Mouse (Mus musculus): Measurements from ENCODE around the gene Dvl1. TPM values are rescaled to one million over a fixed set of nuclear protein-coding genes. Genes with fewer than 3 reads are reported as not detected.

Gene Dvl1
- polyA plus RNA-seq, 1 experiment from 2014 or later = 17.8 TPM

- DNase-seq (peak; percentile 95), ATAC-seq (ENCODE audit: insufficient read depth) (peak; percentile 94)
- H3K36me3 ChIP-seq (ENCODE audit: insufficient read depth) = peaks cover 28% of the 10 kb centered on the region; the same call in 1 of the 2 replicates
- H3K9ac ChIP-seq = peak within 1 kb of the TSS; percentile 63
- 3% methylated on average over 16 of the region's 16 CpGs for WGBS
- no peaks in the 10 kb centered on the region for H3K9me3 ChIP-seq (ENCODE audit: low read depth, low read length)
- H3K4me1 ChIP-seq (ENCODE audit: insufficient read depth) = peaks cover 28% of the 10 kb centered on the region
- peak within 1 kb of the TSS; percentile 96 for H3K27ac ChIP-seq (ENCODE audit: low read depth)
- peak within 1 kb of the TSS; percentile 96 for H3K4me2 ChIP-seq
- H3K27me3 ChIP-seq (ENCODE audit: insufficient read depth, low read length) = 0 out of 2 replicates have a peak, but pooled peaks cover 3% of the 10 kb centered on the region
- H3K4me3 ChIP-seq (ENCODE audit: low read depth, low read length) = peak within 1 kb of the TSS; percentile 58
- TF ChIP-seq CTCF (IDR thresholded peaks at IDR 0.05; ENCODE audit: low read depth) = no peak
These were observed 7.7 kb upstream of the Dvl1 start, which contains the start of gene Mxra8 for GRCm38 (mm10) chr4:155839483-155839910. Gene Mxra8 (plus strand): TSS chr4:155839680.

DNA sequence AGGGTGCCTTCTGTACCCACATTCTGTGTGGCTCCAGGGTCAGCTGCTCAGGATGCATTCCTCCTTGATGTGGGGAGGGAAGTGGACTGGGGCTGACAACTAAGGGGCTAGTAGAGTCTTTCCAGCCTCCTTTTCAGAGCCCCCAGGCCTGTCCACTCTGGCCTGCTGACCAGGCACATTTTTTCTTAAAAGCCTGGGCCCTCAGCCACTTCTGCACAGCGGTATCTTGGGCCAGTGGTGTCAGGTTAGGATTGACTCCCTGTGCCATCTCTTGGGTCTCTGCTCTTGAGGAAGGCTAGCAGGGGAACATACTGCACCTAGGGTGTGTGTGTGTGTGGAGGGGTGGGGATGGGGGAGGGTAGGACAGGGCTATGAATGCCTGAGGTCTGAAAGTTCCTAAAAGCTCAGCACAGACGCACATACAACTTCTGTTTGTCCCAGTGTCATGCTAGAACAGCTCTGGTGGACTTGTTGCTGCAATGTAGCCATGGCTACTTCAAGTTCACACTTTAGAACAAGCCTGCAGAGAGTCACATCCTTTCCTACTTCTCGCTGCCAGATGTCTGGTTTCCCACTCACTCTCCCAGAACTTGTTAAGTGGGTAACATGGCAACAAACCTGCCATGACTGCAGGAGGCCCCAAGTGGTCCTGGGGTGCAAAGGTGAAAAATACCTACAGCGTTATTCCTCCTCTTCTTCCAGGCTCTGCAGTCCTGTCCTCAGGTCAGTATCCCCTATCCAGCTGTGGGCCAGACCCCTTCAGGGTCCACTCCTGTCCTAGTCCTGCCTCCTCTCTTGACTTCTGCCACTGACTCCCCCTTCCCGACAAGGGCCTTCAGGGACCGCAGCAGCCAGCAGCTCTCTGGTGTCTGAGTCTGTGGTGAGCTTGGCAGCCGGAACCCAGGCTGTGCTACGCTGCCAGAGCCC, 6.9 kb upstream of the Dvl1 start:
- no peaks in the 10 kb centered on the region for H3K9me3 ChIP-seq (ENCODE audit: low read depth, low read length)
- WGBS = 8% methylated on average over 8 of the region's 8 CpGs
- H3K27ac ChIP-seq (ENCODE audit: low read depth) = peak overlapping the region; percentile 96
- H3K36me3 ChIP-seq (ENCODE audit: insufficient read depth) = peaks cover 28% of the 10 kb centered on the region; the same call in 1 of the 2 replicates
- peak; percentile 2; the same call in 1 of the 2 replicates for ATAC-seq (ENCODE audit: insufficient read depth)
- H3K4me1 ChIP-seq (ENCODE audit: insufficient read depth) = peaks cover 28% of the 10 kb centered on the region
- H3K9ac ChIP-seq = peak overlapping the region; percentile 63
- no peak for TF ChIP-seq CTCF (IDR thresholded peaks at IDR 0.05; ENCODE audit: low read depth)
- peak overlapping the region; percentile 58 for H3K4me3 ChIP-seq (ENCODE audit: low read depth, low read length)
- H3K27me3 ChIP-seq (ENCODE audit: insufficient read depth, low read length) = 0 out of 2 replicates have a peak, but pooled peaks cover 3% of the 10 kb centered on the region
- H3K4me2 ChIP-seq = peak overlapping the region; percentile 96
- peak; percentile 33 for DNase-seq

DNA sequence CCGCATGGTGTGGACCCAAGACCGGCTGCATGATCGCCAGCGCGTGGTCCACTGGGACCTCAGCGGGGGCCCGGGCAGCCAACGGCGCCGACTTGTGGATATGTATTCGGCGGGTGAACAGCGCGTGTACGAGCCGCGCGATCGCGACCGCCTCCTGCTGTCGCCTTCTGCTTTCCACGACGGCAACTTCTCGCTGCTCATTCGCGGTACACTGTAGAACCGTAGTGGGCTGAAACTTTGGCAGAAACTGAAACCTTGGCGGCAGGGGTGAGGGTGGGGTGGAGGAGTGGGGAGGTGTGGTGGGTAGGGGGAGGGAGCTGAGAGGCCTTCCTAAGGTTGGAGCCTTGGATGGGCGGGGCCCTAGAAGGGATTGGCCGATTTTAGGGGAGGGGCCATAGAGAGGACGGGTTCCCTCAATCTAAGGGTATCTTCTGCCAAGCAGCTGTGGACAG, 6.2 kb upstream of the Dvl1 start:
- 0 out of 2 replicates have a peak, but pooled peaks cover 3% of the 10 kb centered on the region for H3K27me3 ChIP-seq (ENCODE audit: insufficient read depth, low read length)
- ATAC-seq (ENCODE audit: insufficient read depth) = peak; percentile 13
- peak; percentile 80 for DNase-seq
- peaks cover 32% of the 10 kb centered on the region; the same call in 1 of the 2 replicates for H3K36me3 ChIP-seq (ENCODE audit: insufficient read depth)
- peak overlapping the region; percentile 96; the same call in 1 of the 2 replicates for H3K27ac ChIP-seq (ENCODE audit: low read depth)
- H3K4me3 ChIP-seq (ENCODE audit: low read depth, low read length) = peak overlapping the region; percentile 58
- under 1% methylated on average over 32 of the region's 32 CpGs for WGBS
- peak overlapping the region; percentile 96 for H3K4me2 ChIP-seq
- no peaks in the 10 kb centered on the region for H3K9me3 ChIP-seq (ENCODE audit: low read depth, low read length)
- H3K9ac ChIP-seq = peak overlapping the region; percentile 63
- H3K4me1 ChIP-seq (ENCODE audit: insufficient read depth) = peaks cover 28% of the 10 kb centered on the region
- peak; percentile 59 for TF ChIP-seq CTCF (IDR thresholded peaks at IDR 0.05; ENCODE audit: low read depth)

- Histone ChIP-seq H3K4me3 (ENCODE audit: low read depth, low read length) (peak overlapping the region; percentile 58; the same call in 1 of the 2 replicates), H3K27me3 (ENCODE audit: insufficient read depth, low read length) (0 out of 2 replicates have a peak, but pooled peaks cover 3% of the 10 kb centered on the region), H3K36me3 (ENCODE audit: insufficient read depth) (peaks cover 32% of the 10 kb centered on the region; the same call in 1 of the 2 replicates), H3K9me3 (ENCODE audit: low read depth, low read length) (no peaks in the 10 kb centered on the region), H3K4me1 (ENCODE audit: insufficient read depth) (peaks cover 28% of the 10 kb centered on the region), H3K27ac (ENCODE audit: low read depth) (no peak overlapping the region), H3K9ac (peak overlapping the region; percentile 63; the same call in 1 of the 2 replicates), H3K4me2 (peak overlapping the region; percentile 96)
- ATAC-seq (ENCODE audit: insufficient read depth) (no peak), DNase-seq (no peak)
- no peak for TF ChIP-seq CTCF (IDR thresholded peaks at IDR 0.05; ENCODE audit: low read depth)
- WGBS = 40% methylated on average over 38 of the region's 38 CpGs
These were observed 5.4 kb upstream of the Dvl1 start for GRCm38 (mm10) chr4:155841651-155842270.

DNA sequence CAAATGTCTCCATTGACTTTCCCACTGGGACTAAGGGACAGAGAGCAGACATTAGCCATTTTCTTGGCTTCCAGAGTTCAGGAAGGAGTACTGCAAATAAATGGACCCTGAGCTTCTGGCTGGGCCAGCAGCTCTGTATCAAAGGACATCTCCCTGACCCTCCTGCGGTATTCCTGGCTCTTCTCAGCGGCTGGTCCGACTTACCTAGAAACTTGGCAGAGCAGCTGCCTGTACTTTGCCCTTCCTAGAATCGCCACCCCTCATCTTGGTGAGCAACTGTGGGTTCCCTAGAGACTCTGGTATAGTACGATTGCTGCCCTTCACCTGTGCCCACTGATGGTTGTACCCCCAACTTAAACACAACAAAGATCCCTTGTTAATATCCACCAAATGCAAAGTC, 4.0 kb upstream of the Dvl1 start:
- Histone ChIP-seq H3K9ac (no peak overlapping the region), H3K4me1 (ENCODE audit: insufficient read depth) (peaks cover 26% of the 10 kb centered on the region), H3K27me3 (ENCODE audit: insufficient read depth, low read length) (0 out of 2 replicates have a peak, but pooled peaks cover 3% of the 10 kb centered on the region), H3K4me3 (ENCODE audit: low read depth, low read length) (no peak overlapping the region), H3K27ac (ENCODE audit: low read depth) (no peak overlapping the region), H3K4me2 (no peak overlapping the region), H3K9me3 (ENCODE audit: low read depth, low read length) (no peaks in the 10 kb centered on the region), H3K36me3 (ENCODE audit: insufficient read depth) (peaks cover 32% of the 10 kb centered on the region; the same call in 1 of the 2 replicates)
- WGBS = 84% methylated on average over 5 of the region's 5 CpGs
- TF ChIP-seq CTCF (IDR thresholded peaks at IDR 0.05; ENCODE audit: low read depth) = no peak
- DNase-seq = no peak
- ATAC-seq (ENCODE audit: insufficient read depth) = no peak

DNA sequence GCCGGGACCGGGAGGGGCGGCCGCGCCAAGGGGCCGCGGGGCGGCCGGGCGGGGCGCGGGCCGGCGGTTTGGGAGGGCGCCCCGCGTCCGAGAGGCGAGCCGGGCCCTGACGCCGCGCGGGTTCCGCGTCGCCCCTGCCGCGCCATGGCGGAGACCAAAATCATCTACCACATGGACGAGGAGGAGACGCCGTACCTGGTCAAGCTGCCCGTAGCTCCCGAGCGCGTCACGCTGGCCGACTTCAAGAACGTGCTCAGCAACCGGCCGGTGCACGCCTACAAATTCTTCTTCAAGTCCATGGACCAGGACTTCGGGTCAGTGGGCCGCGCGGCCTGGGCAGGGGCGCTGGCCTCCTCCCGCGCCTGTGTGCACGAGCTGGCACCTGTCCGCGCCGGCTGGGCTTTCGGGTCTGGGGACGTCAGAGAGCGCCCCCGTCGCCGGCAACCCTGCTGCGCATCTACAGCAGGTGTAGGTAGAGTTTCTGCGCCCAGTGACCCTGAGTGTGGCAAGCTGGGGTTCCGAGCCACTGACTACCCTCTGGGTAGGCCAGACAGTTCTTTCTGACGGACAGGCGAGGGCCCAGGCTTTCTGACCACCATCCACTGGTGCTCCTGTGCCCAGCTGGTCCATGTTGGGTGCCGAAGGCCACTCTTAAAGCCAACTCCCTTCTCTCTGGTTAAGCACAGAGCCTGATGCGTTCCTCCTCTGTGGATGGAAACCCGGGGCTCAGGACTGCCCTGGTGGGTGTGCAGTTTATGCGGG, 570 bp downstream of the Dvl1 start:
- Histone ChIP-seq H3K4me3 (ENCODE audit: low read depth, low read length) (peak overlapping the region; percentile 87), H3K9me3 (ENCODE audit: low read depth, low read length) (no peaks in the 10 kb centered on the region), H3K36me3 (ENCODE audit: insufficient read depth) (peaks cover 20% of the 10 kb centered on the region; the same call in 1 of the 2 replicates), H3K4me1 (ENCODE audit: insufficient read depth) (peaks cover 8% of the 10 kb centered on the region; the same call in 1 of the 2 replicates), H3K4me2 (peak overlapping the region; percentile 96), H3K9ac (peak overlapping the region; percentile 83), H3K27ac (ENCODE audit: low read depth) (peak overlapping the region; percentile 51; the same call in 1 of the 2 replicates), H3K27me3 (ENCODE audit: insufficient read depth, low read length) (no peaks in the 10 kb centered on the region)
- peak; percentile 52 for ATAC-seq (ENCODE audit: insufficient read depth)
- WGBS = 2% methylated on average over 69 of the region's 69 CpGs
- peak; percentile 48 for DNase-seq
- no peak for TF ChIP-seq CTCF (IDR thresholded peaks at IDR 0.05; ENCODE audit: low read depth)

Data from lung, embryonic 14.5 days (tissue).